Mouse (Mus musculus): Measurements from ENCODE around the gene Isy1.

GRCm38 (mm10) chr6:87846813-87847212, 8.2 kb upstream of the Isy1 start:
- TF ChIP-seq POLR2A (IDR thresholded peaks at IDR 0.05; ENCODE audit: insufficient read depth, low read depth, low read length): no peak
- TF ChIP-seq EP300 (IDR thresholded peaks at IDR 0.05; ENCODE audit: insufficient read depth, low read depth, low read length): no peak
